Mouse (Mus musculus): Measurements from ENCODE around the gene Gm8909.

DNA sequence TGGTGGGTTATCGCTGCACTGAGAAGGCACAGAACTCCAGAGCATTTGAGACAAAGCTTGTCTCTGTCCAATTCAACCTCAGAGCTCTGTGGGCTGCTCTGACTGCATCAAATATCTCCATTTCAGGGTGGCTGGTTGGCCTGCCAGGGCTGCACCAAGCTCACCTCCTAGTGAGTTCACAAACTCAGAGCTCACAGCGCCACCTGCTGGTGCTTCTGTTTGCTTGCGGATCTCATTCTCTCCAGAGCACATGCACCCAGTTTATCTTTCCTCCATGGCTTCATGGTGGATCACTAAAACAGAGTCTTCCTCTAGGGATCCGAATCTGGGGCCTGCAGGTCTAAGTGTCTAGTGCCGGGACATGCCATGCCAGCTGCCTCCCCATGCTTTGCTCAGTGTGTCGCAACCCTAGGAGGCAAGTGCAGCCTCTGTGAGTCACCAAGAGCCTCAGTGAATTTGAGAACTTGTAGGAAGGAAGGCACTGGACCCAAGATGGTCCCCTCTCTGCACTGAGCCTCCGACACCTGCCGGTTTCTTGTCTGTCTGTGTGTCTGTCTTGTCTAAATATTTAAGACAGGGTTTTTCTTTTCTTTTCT lies 25.3 kb upstream of the Gm8909 start:
- no peak for TF ChIP-seq POLR2A (IDR thresholded peaks at IDR 0.05; ENCODE audit: insufficient read length, low read depth)
- TF ChIP-seq CEBPB (IDR thresholded peaks at IDR 0.05; ENCODE audit: insufficient read depth, poor library complexity, severe bottlenecking): peak; percentile 55
